Mouse (Mus musculus): Measurements from ENCODE around the gene Exoc2. TPM values are rescaled to one million over a fixed set of nuclear protein-coding genes. Genes with fewer than 3 reads are reported as not detected.

Gene Exoc2
- total and polyA plus RNA-seq, 3 experiments: 22.1 to 26.0 TPM; not detected in 1

- H3K27ac ChIP-seq (ENCODE audit: control insufficient read depth, low read depth, low read length): no peak overlapping the region
Observed at GRCm38 (mm10) chr13:30947129-30947528, 26.8 kb downstream of the Exoc2 start.

GRCm38 (mm10) chr13:30945788-30946187 lies 28.1 kb downstream of the Exoc2 start:
- no peak for TF ChIP-seq MAFK (IDR thresholded peaks at IDR 0.05; ENCODE audit: borderline replicate concordance, low read depth, low read length)
- TF ChIP-seq ETS1 (IDR thresholded peaks at IDR 0.05; ENCODE audit: low read depth, low read length): no peak
- no peak for TF ChIP-seq MYB (IDR thresholded peaks at IDR 0.05; ENCODE audit: low read depth, low read length)
- Histone ChIP-seq H3K36me3 (ENCODE audit: control insufficient read depth in 1 of 2, insufficient read depth in 2 of 2, low read length in 2 of 2) (peaks cover 0 to 6% of the 10 kb centered on the region in 2 experiments; a peak in 2 of 4 replicates), H3K4me1 (ENCODE audit: control insufficient read depth in 1 of 2, insufficient read depth in 2 of 2, low read length in 2 of 2) (peaks cover 0 to 10% of the 10 kb centered on the region in 2 experiments; a peak in 1 of 4 replicates), H3K79me2 (ENCODE audit: control insufficient read depth, insufficient read depth, low read length, poor library complexity) (no peaks in the 10 kb centered on the region; the same call in 1 of the 2 replicates), H3K27me3 (ENCODE audit: control insufficient read depth in 1 of 2, insufficient read depth in 2 of 2, low read length in 2 of 2) (no peaks in the 10 kb centered on the region), H3K9me3 (replicated peaks; ENCODE audit: insufficient read depth, low read length) (no peaks in the 10 kb centered on the region), H3K27ac (ENCODE audit: control insufficient read depth, low read depth, low read length) (no peak overlapping the region), H3K9ac (ENCODE audit: control insufficient read depth, low read depth, low read length, poor library complexity, severe bottlenecking) (no peak overlapping the region), H3K4me3 (ENCODE audit: control insufficient read depth in 1 of 2, insufficient read depth in 1 of 2, low read depth in 2 of 2, low read length in 2 of 2) (no peak overlapping the region)
- no peak for DNase-seq (ENCODE audit: low read depth, low spot score)

More at GRCm38 (mm10) chr13:30947129-30947528, 26.8 kb downstream of the Exoc2 start:
- TF ChIP-seq TBP (IDR thresholded peaks at IDR 0.05; ENCODE audit: low read depth, low read length) (no peak), CHD2 (IDR thresholded peaks at IDR 0.05; ENCODE audit: low read length) (no peak), USF2 (IDR thresholded peaks at IDR 0.05; ENCODE audit: borderline replicate concordance in 1 of 2, insufficient read depth in 1 of 2, low read depth in 1 of 2, low read length in 2 of 2) (no peak), NELFE (IDR thresholded peaks at IDR 0.05; ENCODE audit: low read depth, low read length) (no peak), MEF2A (IDR thresholded peaks at IDR 0.05; ENCODE audit: extremely low read depth, insufficient replicate concordance, low read depth, low read length, poor library complexity, severe bottlenecking) (no peak), ETS1 (IDR thresholded peaks at IDR 0.05; ENCODE audit: low read depth, low read length) (no peak), ZMIZ1 (IDR thresholded peaks at IDR 0.05; ENCODE audit: low read depth, low read length) (no peak), TCF12 (IDR thresholded peaks at IDR 0.05; ENCODE audit: low read depth, low read length) (no peak), GATA1 (IDR thresholded peaks at IDR 0.05; ENCODE audit: low read depth, low read length) (no peak), KAT2A (conservative IDR thresholded peaks at IDR 0.05; ENCODE audit: low read depth, low read length) (no peak), POLR2A (IDR thresholded peaks at IDR 0.05; ENCODE audit: control insufficient read depth in 1 of 2, insufficient read depth in 1 of 2, low read depth in 1 of 2, low read length in 2 of 2, poor library complexity in 1 of 2) (no peak), MXI1 (IDR thresholded peaks at IDR 0.05; ENCODE audit: low read depth, low read length) (no peak), RAD21 (IDR thresholded peaks at IDR 0.05; ENCODE audit: low read depth, low read length) (no peak), JUND (IDR thresholded peaks at IDR 0.05; ENCODE audit: low read depth, low read length) (no peak), ZC3H11A (IDR thresholded peaks at IDR 0.05; ENCODE audit: low read depth, low read length) (no peak), SIN3A (IDR thresholded peaks at IDR 0.05; ENCODE audit: low read length) (no peak), MAFK (IDR thresholded peaks at IDR 0.05; ENCODE audit: borderline replicate concordance, low read depth, low read length) (no peak), RCOR1 (IDR thresholded peaks at IDR 0.05; ENCODE audit: low read depth, low read length) (no peak), MYB (IDR thresholded peaks at IDR 0.05; ENCODE audit: low read depth, low read length) (no peak)
- Histone ChIP-seq H3K4me1 (ENCODE audit: control insufficient read depth in 1 of 2, insufficient read depth in 2 of 2, low read length in 2 of 2) (peaks cover 0 to 14% of the 10 kb centered on the region in 2 experiments; a peak in 1 of 4 replicates), H3K9me3 (replicated peaks; ENCODE audit: insufficient read depth, low read length) (no peaks in the 10 kb centered on the region), H3K4me3 (ENCODE audit: control insufficient read depth in 1 of 2, insufficient read depth in 1 of 2, low read depth in 2 of 2, low read length in 2 of 2) (no peak overlapping the region), H3K79me2 (ENCODE audit: control insufficient read depth, insufficient read depth, low read length, poor library complexity) (no peaks in the 10 kb centered on the region; the same call in 1 of the 2 replicates), H3K27me3 (ENCODE audit: control insufficient read depth in 1 of 2, insufficient read depth in 2 of 2, low read length in 2 of 2) (no peaks in the 10 kb centered on the region), H3K36me3 (ENCODE audit: control insufficient read depth in 1 of 2, insufficient read depth in 2 of 2, low read length in 2 of 2) (peaks cover 2 to 6% of the 10 kb centered on the region in 2 experiments; a peak in 3 of 4 replicates), H3K9ac (ENCODE audit: control insufficient read depth, low read depth, low read length, poor library complexity, severe bottlenecking) (no peak overlapping the region)
- peak; percentile 58 for DNase-seq (ENCODE audit: low read depth, low spot score)
